Mouse (Mus musculus) lung, embryonic 16.5 days (tissue): ENCODE measurements at regions not wholly inside any gene's neighbourhood (a gene's known extent, or its start where the extent isn't known, plus 50 kb on each side); places are given as distances from the start of the nearest gene placed in this dataset.
"Not testable (repeated sequence)": the region's sequence is repeated elsewhere in the genome, so short reads cannot be mapped to it uniquely, and the experiment has no call there.

Source experiments
- ATAC-seq: fragments of 200-750 bp; cut with Nextera tagmentation; 2 replicates; pipeline ENCODE4 v1.8.0; 2017; ENCODE audit warnings: low read depth, mild to moderate bottlenecking, moderate library complexity
- H3K27ac ChIP-seq: fragments of 300-500 bp; sonication (generic); 2 replicates; pipeline ENCODE4 v1.5.1; 2014; ENCODE audit warnings: mild to moderate bottlenecking, control low read depth, low read length
- H3K27me3 ChIP-seq: fragments of 300-500 bp; sonication (generic); 2 replicates; pipeline ENCODE4 v1.6.1; 2014; ENCODE audit warnings: low read depth, low read length, mixed read lengths; ENCODE audit not compliant: control insufficient read depth, insufficient read depth
- H3K36me3 ChIP-seq: fragments of 300-500 bp; sonication (generic); 2 replicates; pipeline ENCODE4 v1.6.1; 2014; ENCODE audit warnings: low read length; ENCODE audit not compliant: control insufficient read depth, insufficient read depth
- H3K4me1 ChIP-seq: fragments of 300-500 bp; sonication (generic); replicated peaks from 2 replicates; pipeline ENCODE4 v1.6.1; 2014; ENCODE audit warnings: low read length, mixed read lengths; ENCODE audit not compliant: control insufficient read depth, insufficient read depth
- H3K4me2 ChIP-seq: fragments of 300-500 bp; sonication (generic); 2 replicates; pipeline ENCODE4 v1.6.1; 2014; ENCODE audit warnings: low read depth, low read length, control low read depth
- H3K4me3 ChIP-seq: fragments of 300-500 bp; sonication (generic); 2 replicates; pipeline ENCODE4 v1.5.1; 2014; ENCODE audit warnings: mild to moderate bottlenecking, low read length, control low read depth
- H3K9ac ChIP-seq: fragments of 300-500 bp; sonication (generic); 2 replicates; pipeline ENCODE4 v1.6.1; 2014; ENCODE audit warnings: low read length, control low read depth
- H3K9me3 ChIP-seq: fragments of 300-500 bp; sonication (generic); 2 replicates; pipeline ENCODE4 v1.6.1; 2016; ENCODE audit warnings: low read length; ENCODE audit not compliant: control insufficient read depth
- WGBS: fragments of 180-500 bp; shearing (Covaris S2); extraction: QIAGEN DNeasy Blood & Tissue Kit; methylation state at CpG from one replicate; pipeline ENCODE4 v1.1.7; 2014; 5-methylcytosine and 5-hydroxymethylcytosine counted together

DNA sequence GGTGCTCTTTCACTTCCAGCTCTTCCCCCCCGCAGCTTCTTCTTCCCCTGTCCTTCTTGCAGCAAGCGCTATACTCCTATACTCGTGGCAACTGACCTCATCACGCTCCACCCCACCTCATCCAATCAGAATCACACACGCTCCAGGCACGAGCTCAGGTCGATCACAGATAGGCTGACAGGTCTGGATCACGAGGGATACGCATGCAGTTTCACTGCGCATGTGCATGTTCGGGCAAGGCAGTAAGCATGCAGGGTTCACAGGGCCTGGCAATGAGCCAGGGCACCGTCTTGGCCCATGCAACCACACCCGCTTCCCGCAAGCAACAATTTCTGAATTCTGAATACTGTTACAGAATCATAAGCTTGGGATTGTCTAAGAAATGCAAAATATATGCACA is 701.9 kb downstream of the Trib2 start:
- no peak overlapping the region for H3K9ac ChIP-seq
- no peak for ATAC-seq
- H3K27ac ChIP-seq: no peak overlapping the region
- no peaks in the 10 kb centered on the region for H3K36me3 ChIP-seq
- H3K4me2 ChIP-seq: no peak overlapping the region
- H3K4me3 ChIP-seq: no peak overlapping the region
- H3K9me3 ChIP-seq: no peaks in the 10 kb centered on the region
- WGBS: 84% methylated on average over 14 of the region's 14 CpGs
- no peaks in the 10 kb centered on the region for H3K27me3 ChIP-seq
- H3K4me1 ChIP-seq: no peaks in the 10 kb centered on the region

DNA sequence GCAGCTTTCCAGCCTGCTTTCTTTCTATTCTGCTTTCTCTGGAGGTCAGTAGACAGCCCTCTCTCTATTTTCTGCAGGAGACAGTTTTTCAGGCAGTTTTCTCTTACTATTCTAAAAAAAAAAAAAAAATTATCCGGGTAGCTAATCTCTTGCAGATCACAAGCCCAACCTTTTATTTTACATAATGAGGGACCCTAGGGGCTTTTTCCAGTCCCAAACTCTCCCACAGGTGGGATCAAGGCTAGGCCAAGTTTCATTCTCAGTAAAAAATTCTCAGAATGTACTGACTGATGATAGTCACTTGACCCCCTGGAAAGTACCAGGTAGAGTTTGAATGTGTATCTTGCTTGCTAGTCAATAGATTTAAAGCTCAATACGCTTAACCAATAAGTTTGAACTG is 705.7 kb downstream of the Trib2 start:
- Histone ChIP-seq H3K27me3 (no peaks in the 10 kb centered on the region), H3K9me3 (no peaks in the 10 kb centered on the region), H3K9ac (no peak overlapping the region), H3K4me2 (no peak overlapping the region), H3K4me1 (no peaks in the 10 kb centered on the region), H3K27ac (no peak overlapping the region), H3K4me3 (no peak overlapping the region), H3K36me3 (no peaks in the 10 kb centered on the region)
- 76% methylated on average over 2 of the region's 2 CpGs for WGBS
- no peak for ATAC-seq

DNA sequence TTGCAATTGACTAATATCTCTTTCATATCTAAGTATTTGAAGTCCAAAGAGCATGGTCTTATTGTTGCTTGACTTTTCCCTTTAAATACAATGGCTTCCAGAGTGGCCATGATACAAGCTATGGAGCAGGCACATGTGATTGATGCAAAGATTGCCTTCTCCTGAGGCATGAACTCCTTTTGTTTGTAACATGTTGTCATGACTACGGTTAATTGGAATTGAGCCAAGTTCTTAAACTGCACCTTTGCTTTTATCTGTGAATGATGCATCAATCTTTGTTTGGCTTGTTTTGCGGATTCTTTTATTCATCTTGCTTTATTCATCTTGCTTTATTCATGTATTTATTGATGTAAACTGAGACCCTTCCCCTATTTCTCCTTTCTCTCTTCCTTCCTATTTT is 711.8 kb downstream of the Trib2 start:
- H3K27ac ChIP-seq: no peak overlapping the region
- H3K27me3 ChIP-seq: no peaks in the 10 kb centered on the region
- no peaks in the 10 kb centered on the region for H3K9me3 ChIP-seq
- no peak overlapping the region for H3K4me2 ChIP-seq
- no peaks in the 10 kb centered on the region for H3K4me1 ChIP-seq
- 70% methylated on average over 2 of the region's 2 CpGs for WGBS
- H3K36me3 ChIP-seq: no peaks in the 10 kb centered on the region
- no peak overlapping the region for H3K9ac ChIP-seq
- ATAC-seq: no peak
- H3K4me3 ChIP-seq: no peak overlapping the region

DNA sequence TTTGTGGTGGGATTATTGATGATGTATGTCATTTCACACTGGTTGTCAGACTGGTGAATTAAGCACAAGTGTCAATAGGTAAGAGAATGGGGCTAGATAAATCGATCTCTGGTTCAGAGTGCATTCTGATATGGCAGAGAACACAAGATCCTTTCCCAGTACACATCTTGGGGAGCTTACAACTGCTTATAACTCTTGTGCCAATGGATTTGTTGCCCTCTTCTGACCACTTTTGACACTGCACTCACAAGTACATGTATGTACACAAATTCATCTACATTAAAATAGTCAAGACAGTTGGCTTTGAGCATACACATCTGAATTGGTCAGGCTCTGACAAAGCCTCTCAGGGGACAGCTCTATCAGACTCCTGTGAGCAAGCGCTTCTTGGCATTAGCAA is 738.1 kb downstream of the Trib2 start:
- H3K4me1 ChIP-seq: no peaks in the 10 kb centered on the region
- 69% methylated on average over 2 of the region's 2 CpGs for WGBS
- no peak overlapping the region for H3K4me2 ChIP-seq
- no peaks in the 10 kb centered on the region for H3K9me3 ChIP-seq
- no peak overlapping the region for H3K27ac ChIP-seq
- ATAC-seq: no peak
- no peak overlapping the region for H3K4me3 ChIP-seq
- no peak overlapping the region for H3K9ac ChIP-seq
- no peaks in the 10 kb centered on the region for H3K36me3 ChIP-seq
- no peaks in the 10 kb centered on the region for H3K27me3 ChIP-seq

DNA sequence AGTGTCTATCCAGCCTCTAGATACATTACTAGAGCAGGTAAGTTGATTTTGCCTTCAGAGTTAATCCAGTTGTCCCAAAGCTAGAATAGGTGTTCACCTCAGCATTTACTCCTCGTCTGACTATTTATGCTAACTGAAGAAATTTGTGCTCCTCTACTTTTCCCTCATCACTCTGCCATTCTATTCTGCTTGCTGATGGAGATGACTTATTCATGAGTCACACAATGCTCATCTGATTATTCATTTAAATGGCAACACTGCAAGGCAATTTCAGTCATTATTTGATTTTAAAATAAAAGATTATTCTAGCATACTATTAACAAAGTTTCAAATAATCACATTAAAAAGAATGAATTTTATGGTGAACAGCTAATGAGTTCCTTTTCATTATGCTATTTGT is 752.4 kb downstream of the Trib2 start:
- Histone ChIP-seq H3K9me3 (no peaks in the 10 kb centered on the region), H3K27ac (no peak overlapping the region), H3K36me3 (no peaks in the 10 kb centered on the region), H3K4me1 (no peaks in the 10 kb centered on the region), H3K27me3 (no peaks in the 10 kb centered on the region), H3K9ac (no peak overlapping the region), H3K4me3 (no peak overlapping the region), H3K4me2 (no peak overlapping the region)
- WGBS: 79% methylated on average over 1 of the region's 1 CpGs
- ATAC-seq: no peak

DNA sequence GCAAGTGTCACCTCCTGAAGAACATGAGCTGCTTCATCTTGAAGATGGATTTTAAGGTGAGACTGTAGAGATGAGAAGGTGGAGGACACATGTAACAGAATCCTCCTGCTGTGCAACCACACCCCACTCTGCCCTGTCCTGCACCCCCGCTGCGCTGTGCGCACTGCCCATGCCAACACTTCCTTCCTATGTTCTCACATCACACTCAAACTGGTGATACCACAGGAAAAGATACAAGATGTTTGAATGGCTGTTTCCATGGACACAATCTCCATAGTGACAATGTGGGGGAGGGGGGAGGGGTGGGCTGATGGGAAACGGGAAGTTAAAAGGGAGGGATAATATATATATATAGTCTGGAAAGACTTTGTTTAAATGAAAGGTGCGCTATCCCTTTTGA is 765.3 kb downstream of the Trib2 start:
- Histone ChIP-seq H3K4me1 (no peaks in the 10 kb centered on the region), H3K9me3 (no peaks in the 10 kb centered on the region), H3K4me2 (no peak overlapping the region), H3K4me3 (no peak overlapping the region), H3K9ac (no peak overlapping the region), H3K27ac (no peak overlapping the region), H3K36me3 (no peaks in the 10 kb centered on the region), H3K27me3 (no peaks in the 10 kb centered on the region)
- 83% methylated on average over 5 of the region's 5 CpGs for WGBS
- ATAC-seq: no peak

DNA sequence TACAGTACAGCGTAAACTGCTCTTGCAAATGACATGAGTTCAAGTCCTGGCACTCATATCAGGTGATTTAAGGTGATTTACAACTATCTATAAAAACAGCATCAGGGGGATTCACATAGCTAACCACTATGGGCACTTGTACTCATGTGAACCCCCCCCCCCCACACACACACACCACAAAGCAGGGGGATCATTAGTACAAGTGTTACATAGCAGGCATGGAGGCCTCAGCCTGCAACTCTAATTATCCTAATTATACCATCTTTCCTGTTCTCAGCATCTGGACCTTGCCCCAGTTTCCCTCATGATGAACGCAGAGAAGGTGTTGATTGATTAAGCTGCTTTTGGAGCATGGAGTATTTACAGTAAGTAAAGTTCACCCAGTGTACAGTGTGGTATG is 773.5 kb downstream of the Trib2 start:
- H3K4me3 ChIP-seq: no peak overlapping the region
- WGBS: 71% methylated on average over 2 of the region's 2 CpGs
- H3K9me3 ChIP-seq: no peaks in the 10 kb centered on the region
- no peak overlapping the region for H3K9ac ChIP-seq
- H3K4me2 ChIP-seq: no peak overlapping the region
- H3K36me3 ChIP-seq: no peaks in the 10 kb centered on the region
- no peak overlapping the region for H3K27ac ChIP-seq
- no peaks in the 10 kb centered on the region for H3K27me3 ChIP-seq
- ATAC-seq: no peak
- no peaks in the 10 kb centered on the region for H3K4me1 ChIP-seq

DNA sequence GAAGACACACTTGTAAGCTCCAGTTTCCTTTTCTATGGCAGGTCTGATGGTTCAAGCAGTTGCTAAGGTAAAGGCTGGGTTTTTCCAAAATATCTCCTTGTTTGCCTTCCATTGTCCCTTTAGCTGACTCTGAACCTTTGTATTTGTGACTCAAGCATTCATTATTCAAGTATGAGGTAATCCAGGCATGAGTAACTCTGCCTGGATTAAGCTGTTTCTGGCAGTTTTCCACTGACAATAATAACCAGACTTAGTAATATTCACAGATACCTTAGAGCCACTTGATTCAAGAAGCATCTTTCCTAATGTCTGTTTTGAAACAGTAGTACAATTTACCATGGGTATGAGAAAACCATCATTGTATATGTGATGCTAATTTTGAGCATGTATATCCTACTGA is 805.6 kb downstream of the Trib2 start:
- Histone ChIP-seq H3K4me2 (no peak overlapping the region), H3K9me3 (no peaks in the 10 kb centered on the region), H3K27me3 (no peaks in the 10 kb centered on the region), H3K27ac (no peak overlapping the region), H3K4me3 (no peak overlapping the region), H3K9ac (no peak overlapping the region), H3K4me1 (no peaks in the 10 kb centered on the region), H3K36me3 (no peaks in the 10 kb centered on the region)
- no peak for ATAC-seq

DNA sequence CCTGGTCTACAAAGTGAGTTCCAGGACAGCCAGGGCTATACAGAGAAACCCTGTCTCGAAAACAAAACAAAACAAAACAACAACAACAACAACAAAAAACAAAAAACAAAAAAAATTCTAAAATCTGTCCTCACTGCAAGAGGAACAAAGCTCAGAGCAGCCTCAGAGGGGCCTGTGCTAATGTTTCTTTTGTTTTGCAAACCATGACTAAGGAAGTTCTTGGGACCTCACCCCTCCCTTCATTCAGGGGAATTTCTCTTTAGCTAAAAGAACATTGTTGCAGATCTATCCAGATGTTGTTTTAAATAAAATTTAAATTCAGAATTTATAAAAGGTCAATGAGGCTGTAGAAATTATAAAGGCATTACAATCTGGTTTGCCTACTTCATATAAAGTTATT is 814.3 kb downstream of the Trib2 start:
- ATAC-seq, H3K9me3 ChIP-seq, H3K27me3 ChIP-seq, H3K36me3 ChIP-seq, H3K27ac ChIP-seq, H3K4me3 ChIP-seq, H3K9ac ChIP-seq, H3K4me1 ChIP-seq, H3K4me2 ChIP-seq: not testable (repeated sequence)
- 33% methylated on average over 1 of the region's 1 CpGs for WGBS
